Mouse (Mus musculus) neural tube, embryonic 11.5 days (tissue): ENCODE data around the gene Gk5. TPM values are rescaled to one million over a fixed set of nuclear protein-coding genes. Genes with fewer than 3 reads are reported as not detected.

ENCODE experiments used
- ATAC-seq: fragments of 200-750 bp; cut with Nextera tagmentation; 2 replicates; pipeline ENCODE4 v1.8.0; 2017; ENCODE audit warnings: moderate number of reproducible peaks, mild to moderate bottlenecking, moderate TSS enrichment, moderate library complexity; ENCODE audit not compliant: insufficient read depth, low FRiP score, low TSS enrichment
- DNase-seq: peaks from one replicate; pipeline ENCODE4 v3.0.0-alpha.2; 2015; ENCODE audit warnings: low spot score
- H3K27ac ChIP-seq: fragments of 300-500 bp; sonication (generic); 2 replicates; pipeline ENCODE4 v1.5.1; 2014; ENCODE audit warnings: low read depth, mild to moderate bottlenecking, low read length
- H3K27me3 ChIP-seq: fragments of 300-500 bp; sonication (generic); 2 replicates; pipeline ENCODE4 v1.6.1; 2014; ENCODE audit warnings: mild to moderate bottlenecking, low read length, mixed read lengths; ENCODE audit not compliant: control insufficient read depth, insufficient read depth
- H3K36me3 ChIP-seq: fragments of 300-500 bp; sonication (generic); 2 replicates; pipeline ENCODE4 v1.6.1; 2014; ENCODE audit warnings: mild to moderate bottlenecking, low read length, moderate library complexity, mixed read lengths; ENCODE audit not compliant: control insufficient read depth, insufficient read depth
- H3K4me1 ChIP-seq: fragments of 300-500 bp; sonication (generic); 2 replicates; pipeline ENCODE4 v1.6.1; 2014; ENCODE audit warnings: low read length, mixed read lengths; ENCODE audit not compliant: control insufficient read depth, insufficient read depth
- H3K4me2 ChIP-seq: fragments of 300-500 bp; sonication (generic); 2 replicates; pipeline ENCODE4 v1.6.1; 2014; ENCODE audit warnings: low read depth, mild to moderate bottlenecking, moderate library complexity
- H3K4me3 ChIP-seq: fragments of 300-500 bp; sonication (generic); 2 replicates; pipeline ENCODE4 v1.5.1; 2014; ENCODE audit warnings: low read depth, low read length
- H3K9ac ChIP-seq: fragments of 300-500 bp; sonication (generic); 2 replicates; pipeline ENCODE4 v1.6.1; 2014; ENCODE audit warnings: mild to moderate bottlenecking, low read length
- H3K9me3 ChIP-seq: fragments of 300-500 bp; sonication (generic); 2 replicates; pipeline ENCODE4 v1.6.1; 2016; ENCODE audit warnings: low read length; ENCODE audit not compliant: control insufficient read depth
- WGBS: fragments of 180-500 bp; shearing (Covaris S2); extraction: QIAGEN DNeasy Blood & Tissue Kit; methylation state at CpG from one replicate; pipeline ENCODE4 v1.1.7; 2014; 5-methylcytosine and 5-hydroxymethylcytosine counted together
- polyA plus RNA-seq: library from polyadenylated mRNA; unstranded; fragments of >200 nt; fragmentation: Nextera tagmentation; extraction: Ambion mirVana; gene quantifications from 2 replicates; pipeline ENCODE4 v1.2.1, GENCODE M21; 2014

Gene Gk5
- polyA plus RNA-seq, 1 experiment from 2014 or later, result 3.7 TPM

DNA sequence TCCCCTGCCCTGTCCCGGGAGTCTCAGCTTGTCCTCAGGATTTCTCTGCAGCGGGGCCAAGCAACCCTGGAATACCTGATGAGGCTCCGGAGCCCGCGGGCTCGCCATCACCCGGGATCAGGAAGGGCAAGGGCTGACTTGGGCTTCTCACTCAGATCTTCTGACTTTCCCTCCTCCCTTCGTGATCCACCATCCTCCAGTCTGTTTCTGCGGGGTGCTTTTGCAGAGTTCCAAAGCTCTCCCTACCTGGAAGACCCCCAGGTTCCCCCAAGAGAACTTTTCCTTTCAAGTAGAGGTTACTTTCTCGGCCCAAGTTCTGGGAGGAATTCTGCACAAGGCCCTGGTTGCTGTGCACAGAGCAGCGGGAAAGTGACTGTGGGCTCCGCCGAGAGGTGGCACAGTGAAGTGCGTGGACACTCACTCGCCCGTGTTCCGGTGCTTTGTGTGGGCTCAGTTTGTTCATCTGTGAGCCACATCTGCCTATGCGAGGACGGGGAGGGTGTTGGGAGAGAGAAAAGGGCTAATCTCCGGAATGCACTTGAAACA, 77.5 kb downstream of the Gk5 start:
- Histone ChIP-seq H3K4me3 (peak overlapping the region; percentile 81), H3K4me1 (peaks cover 7% of the 10 kb centered on the region; the same call in 1 of the 2 replicates), H3K9ac (peak overlapping the region; percentile 79), H3K9me3 (no peaks in the 10 kb centered on the region), H3K27me3 (no peaks in the 10 kb centered on the region), H3K4me2 (peak overlapping the region; percentile 98), H3K36me3 (no peaks in the 10 kb centered on the region), H3K27ac (peak overlapping the region; percentile 75)
- ATAC-seq (no peak), DNase-seq (peak; percentile 59)
- WGBS, result under 1% methylated on average over 20 of the region's 20 CpGs

- Histone ChIP-seq H3K36me3 (no peaks in the 10 kb centered on the region), H3K4me1 (peaks cover 7% of the 10 kb centered on the region; the same call in 1 of the 2 replicates), H3K4me3 (no peak overlapping the region), H3K27ac (no peak overlapping the region), H3K9me3 (no peaks in the 10 kb centered on the region), H3K4me2 (no peak overlapping the region), H3K27me3 (no peaks in the 10 kb centered on the region), H3K9ac (no peak overlapping the region)
- WGBS, result 62% methylated on average over 9 of the region's 9 CpGs
- DNase-seq (no peak), ATAC-seq (no peak)
These were observed 78.6 kb downstream of the Gk5 start for GRCm38 (mm10) chr9:96197806-96198205.

DNA sequence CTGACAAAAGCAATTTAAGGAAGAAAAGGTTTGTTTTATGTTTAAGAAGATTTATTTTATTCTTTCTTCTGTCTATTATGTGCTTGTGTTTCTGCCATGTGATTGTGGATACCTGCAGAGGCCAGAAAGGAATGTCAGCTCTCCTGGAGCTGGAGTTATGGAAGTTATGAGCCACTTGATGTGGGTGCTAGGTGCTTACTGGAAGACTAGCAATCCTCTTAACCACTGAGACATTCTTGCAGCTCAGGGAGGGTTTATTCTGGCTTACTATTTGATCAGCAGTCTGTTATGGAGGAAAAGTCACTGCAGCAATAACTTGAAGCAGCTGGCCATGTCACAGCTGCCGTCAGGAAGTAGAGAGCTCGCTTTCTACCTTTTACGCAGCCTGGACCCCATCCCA, 84.5 kb downstream of the Gk5 start:
- no peaks in the 10 kb centered on the region for H3K36me3 ChIP-seq
- ATAC-seq, result no peak
- DNase-seq, result no peak
- WGBS, result 93% methylated on average over 3 of the region's 3 CpGs
- H3K4me2 ChIP-seq, result no peak overlapping the region
- H3K9ac ChIP-seq, result no peak overlapping the region
- H3K4me3 ChIP-seq, result no peak overlapping the region
- H3K27ac ChIP-seq, result no peak overlapping the region
- H3K4me1 ChIP-seq, result no peaks in the 10 kb centered on the region
- no peaks in the 10 kb centered on the region for H3K27me3 ChIP-seq
- no peaks in the 10 kb centered on the region for H3K9me3 ChIP-seq

GRCm38 (mm10) chr9:96207428-96207827, 88.3 kb downstream of the Gk5 start:
- DNase-seq (no peak), ATAC-seq (no peak)
- Histone ChIP-seq H3K27me3 (no peaks in the 10 kb centered on the region), H3K4me1 (no peaks in the 10 kb centered on the region), H3K9me3 (no peaks in the 10 kb centered on the region), H3K4me3 (no peak overlapping the region), H3K36me3 (no peaks in the 10 kb centered on the region), H3K9ac (no peak overlapping the region), H3K4me2 (no peak overlapping the region), H3K27ac (no peak overlapping the region)
- WGBS, result 88% methylated on average over 3 of the region's 3 CpGs

- ATAC-seq, result no peak
- Histone ChIP-seq H3K4me2 (no peak overlapping the region), H3K9me3 (no peaks in the 10 kb centered on the region), H3K4me1 (no peaks in the 10 kb centered on the region), H3K4me3 (no peak overlapping the region), H3K36me3 (no peaks in the 10 kb centered on the region), H3K9ac (no peak overlapping the region), H3K27me3 (no peaks in the 10 kb centered on the region), H3K27ac (no peak overlapping the region)
- 95% methylated on average over 3 of the region's 3 CpGs for whole genome bisulfite sequencing
- no peak for DNase-seq
These were observed 94.0 kb downstream of the Gk5 start for GRCm38 (mm10) chr9:96213036-96213645.

GRCm38 (mm10) chr9:96214171-96214570, 95.0 kb downstream of the Gk5 start:
- Histone ChIP-seq H3K4me3 (no peak overlapping the region), H3K9me3 (no peaks in the 10 kb centered on the region), H3K27ac (no peak overlapping the region), H3K27me3 (no peaks in the 10 kb centered on the region), H3K4me2 (no peak overlapping the region), H3K4me1 (no peaks in the 10 kb centered on the region), H3K36me3 (no peaks in the 10 kb centered on the region), H3K9ac (no peak overlapping the region)
- DNase-seq, result no peak
- no peak for ATAC-seq
- WGBS, result 84% methylated on average over 2 of the region's 2 CpGs

- Histone ChIP-seq H3K9ac (no peak overlapping the region), H3K4me2 (no peak overlapping the region), H3K9me3 (no peaks in the 10 kb centered on the region), H3K4me1 (no peaks in the 10 kb centered on the region), H3K36me3 (no peaks in the 10 kb centered on the region), H3K4me3 (no peak overlapping the region), H3K27me3 (no peaks in the 10 kb centered on the region), H3K27ac (no peak overlapping the region)
- WGBS, result 97% methylated on average over 1 of the region's 1 CpGs
- DNase-seq (no peak), ATAC-seq (no peak)
These were observed 98.1 kb downstream of the Gk5 start for GRCm38 (mm10) chr9:96217299-96217698.

DNA sequence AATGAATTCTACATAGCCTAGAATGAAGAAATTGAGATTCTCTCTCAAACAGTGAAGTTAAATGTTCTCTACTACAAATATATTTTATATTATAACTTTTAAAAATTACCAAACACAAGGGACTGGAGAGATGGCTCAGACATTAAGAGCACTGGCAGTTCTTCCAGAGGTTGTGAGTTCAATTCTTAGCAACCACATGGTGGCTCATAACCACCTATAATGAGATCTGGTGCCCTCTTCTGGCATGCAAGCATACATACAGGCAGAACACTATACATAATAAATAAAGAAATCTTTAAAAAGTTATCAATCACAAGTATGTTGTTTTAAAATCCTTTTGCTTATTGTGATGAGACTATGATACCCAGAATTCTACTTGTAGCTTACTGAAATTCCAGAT, 98.6 kb downstream of the Gk5 start:
- ATAC-seq (no peak), DNase-seq (no peak)

GRCm38 (mm10) chr9:96219114-96219669, 100.0 kb downstream of the Gk5 start:
- no peak for ATAC-seq
- DNase-seq, result no peak
- H3K9me3 ChIP-seq, result no peaks in the 10 kb centered on the region
- H3K9ac ChIP-seq, result no peak overlapping the region
- no peaks in the 10 kb centered on the region for H3K4me1 ChIP-seq
- no peak overlapping the region for H3K27ac ChIP-seq
- H3K27me3 ChIP-seq, result no peaks in the 10 kb centered on the region
- no peak overlapping the region for H3K4me3 ChIP-seq
- H3K4me2 ChIP-seq, result no peak overlapping the region
- H3K36me3 ChIP-seq, result no peaks in the 10 kb centered on the region
- 49% methylated on average over 2 of the region's 2 CpGs for WGBS

More for the DNA sequence above, 98.6 kb downstream of the Gk5 start:
- no peak overlapping the region for H3K4me3 ChIP-seq
- no peak overlapping the region for H3K27ac ChIP-seq
- H3K4me1 ChIP-seq, result no peaks in the 10 kb centered on the region
- no peaks in the 10 kb centered on the region for H3K9me3 ChIP-seq
- H3K4me2 ChIP-seq, result no peak overlapping the region
- H3K36me3 ChIP-seq, result no peaks in the 10 kb centered on the region
- H3K9ac ChIP-seq, result no peak overlapping the region
- no peaks in the 10 kb centered on the region for H3K27me3 ChIP-seq
